Mouse (Mus musculus) midbrain, embryonic 11.5 days (tissue): ENCODE results near the gene Zmynd11. TPM values are rescaled to one million over a fixed set of nuclear protein-coding genes. Genes with fewer than 3 reads are reported as not detected.
"Not testable (repeated sequence)": the region's sequence is repeated elsewhere in the genome, so short reads cannot be mapped to it uniquely, and the experiment has no call there.

Source experiments
- ATAC-seq: fragments of 200-750 bp; cut with Nextera tagmentation; 2 replicates; pipeline ENCODE4 v1.8.0; 2017; ENCODE audit warnings: moderate TSS enrichment, moderate library complexity; ENCODE audit not compliant: low FRiP score
- DNase-seq: peaks from one replicate; pipeline ENCODE4 v3.0.0; 2015; ENCODE audit warnings: low spot score; ENCODE audit errors: missing footprints
- H3K27ac ChIP-seq: fragments of 300-500 bp; sonication (generic); 2 replicates; pipeline ENCODE4 v1.5.1; 2014; ENCODE audit warnings: low read depth, low read length
- H3K27me3 ChIP-seq: fragments of 300-500 bp; sonication (generic); 2 replicates; pipeline ENCODE4 v1.6.1; 2014; ENCODE audit warnings: mild to moderate bottlenecking, low read length, moderate library complexity, mixed read lengths; ENCODE audit not compliant: control insufficient read depth, insufficient read depth
- H3K36me3 ChIP-seq: fragments of 300-500 bp; sonication (generic); 2 replicates; pipeline ENCODE4 v1.6.1; 2014; ENCODE audit warnings: mild to moderate bottlenecking, low read length, moderate library complexity, mixed read lengths; ENCODE audit not compliant: control insufficient read depth, insufficient read depth
- H3K4me1 ChIP-seq: fragments of 300-500 bp; sonication (generic); 2 replicates; pipeline ENCODE4 v1.6.1; 2014; ENCODE audit warnings: low read length; ENCODE audit not compliant: control insufficient read depth, insufficient read depth
- H3K4me2 ChIP-seq: fragments of 300-500 bp; sonication (generic); 2 replicates; pipeline ENCODE4 v1.6.1; 2014; ENCODE audit warnings: mild to moderate bottlenecking, moderate library complexity
- H3K4me3 ChIP-seq: fragments of 300-500 bp; sonication (generic); 2 replicates; pipeline ENCODE4 v1.5.1; 2014; ENCODE audit warnings: low read depth, low read length
- H3K9ac ChIP-seq: fragments of 300-500 bp; sonication (generic); 2 replicates; pipeline ENCODE4 v1.6.1; 2014; ENCODE audit warnings: low read length
- H3K9me3 ChIP-seq: fragments of 300-500 bp; sonication (generic); 2 replicates; pipeline ENCODE4 v1.6.1; 2016; ENCODE audit warnings: low read length; ENCODE audit not compliant: control insufficient read depth
- WGBS: fragments of 180-500 bp; shearing (Covaris S2); extraction: QIAGEN DNeasy Blood & Tissue Kit; methylation state at CpG from one replicate; pipeline ENCODE4 v1.1.7; 2014; 5-methylcytosine and 5-hydroxymethylcytosine counted together
- polyA plus RNA-seq: library from polyadenylated mRNA; unstranded; fragments of >200 nt; fragmentation: Nextera tagmentation; extraction: Ambion mirVana; gene quantifications from 2 replicates; pipeline ENCODE4 v1.2.1, GENCODE M21; 2014

The Zmynd11 gene
- polyA plus RNA-seq, 1 experiment from 2014 or later = 153 TPM

- no peak overlapping the region for H3K9ac ChIP-seq
- ATAC-seq (no peak), DNase-seq (no peak)
- no peaks in the 10 kb centered on the region for H3K9me3 ChIP-seq
- no peak overlapping the region for H3K27ac ChIP-seq
- H3K4me2 ChIP-seq = no peak overlapping the region
- 89% methylated on average over 5 of the region's 5 CpGs for WGBS
- H3K27me3 ChIP-seq = no peaks in the 10 kb centered on the region
- no peaks in the 10 kb centered on the region for H3K4me1 ChIP-seq
- H3K4me3 ChIP-seq = no peak overlapping the region
- H3K36me3 ChIP-seq = no peaks in the 10 kb centered on the region
These were observed 28.1 kb downstream of the Zmynd11 start for GRCm38 (mm10) chr13:9737024-9737423.

GRCm38 (mm10) chr13:9732262-9732661 lies 32.9 kb downstream of the Zmynd11 start:
- H3K4me1 ChIP-seq = not testable (repeated sequence)
- 95% methylated on average over 4 of the region's 5 CpGs for WGBS

DNA sequence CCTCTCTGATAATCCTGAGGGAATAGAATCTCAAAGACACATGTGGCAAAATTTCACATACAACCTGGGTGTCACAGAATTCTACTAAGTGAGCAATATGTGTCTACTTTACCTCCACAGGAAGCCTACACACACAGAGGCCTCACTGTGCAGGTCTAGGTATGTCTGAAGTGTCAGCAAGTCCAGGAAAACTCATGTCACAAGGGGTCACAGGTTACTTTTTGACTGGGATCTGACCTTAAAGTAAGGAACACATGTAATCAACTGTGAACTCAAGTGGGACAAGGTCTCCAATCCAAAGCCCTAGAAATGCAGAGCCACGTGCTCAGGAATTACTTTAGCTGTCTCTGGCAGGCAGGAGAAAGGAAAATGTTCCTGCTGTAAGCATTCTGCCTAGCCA lies 36.1 kb downstream of the Zmynd11 start:
- ATAC-seq (no peak), DNase-seq (no peak)
- Histone ChIP-seq H3K27me3 (no peaks in the 10 kb centered on the region), H3K9ac (no peak overlapping the region), H3K4me2 (no peak overlapping the region), H3K36me3 (no peaks in the 10 kb centered on the region; the same call in 1 of the 2 replicates), H3K9me3 (no peaks in the 10 kb centered on the region), H3K4me1 (no peaks in the 10 kb centered on the region), H3K27ac (no peak overlapping the region), H3K4me3 (no peak overlapping the region)
- WGBS = 81% methylated on average over 1 of the region's 1 CpGs

More at GRCm38 (mm10) chr13:9732262-9732661, 32.9 kb downstream of the Zmynd11 start:
- H3K27ac ChIP-seq, H3K36me3 ChIP-seq, H3K27me3 ChIP-seq, ATAC-seq, H3K9me3 ChIP-seq, H3K4me3 ChIP-seq, H3K4me2 ChIP-seq, H3K9ac ChIP-seq: not testable (repeated sequence)
- peak; percentile 66 for DNase-seq

GRCm38 (mm10) chr13:9715224-9715623 lies 49.9 kb downstream of the Zmynd11 start:
- no peaks in the 10 kb centered on the region for H3K4me1 ChIP-seq
- H3K4me2 ChIP-seq = no peak overlapping the region
- WGBS = 96% methylated on average over 1 of the region's 1 CpGs
- H3K36me3 ChIP-seq = peaks cover 3% of the 10 kb centered on the region; the same call in 1 of the 2 replicates
- no peaks in the 10 kb centered on the region for H3K27me3 ChIP-seq
- no peak for DNase-seq
- ATAC-seq = no peak
- no peak overlapping the region for H3K9ac ChIP-seq
- no peak overlapping the region for H3K4me3 ChIP-seq
- no peaks in the 10 kb centered on the region for H3K9me3 ChIP-seq
- H3K27ac ChIP-seq = no peak overlapping the region

GRCm38 (mm10) chr13:9713462-9714134 lies 51.5 kb downstream of the Zmynd11 start:
- 90% methylated on average over 6 of the region's 6 CpGs for WGBS

GRCm38 (mm10) chr13:9712971-9713370 lies 52.2 kb downstream of the Zmynd11 start:
- H3K36me3 ChIP-seq = peaks cover 3% of the 10 kb centered on the region; the same call in 1 of the 2 replicates
- H3K4me3 ChIP-seq = no peak overlapping the region
- ATAC-seq (no peak), DNase-seq (no peak)
- WGBS = 89% methylated on average over 3 of the region's 3 CpGs
- H3K9me3 ChIP-seq = no peaks in the 10 kb centered on the region
- no peak overlapping the region for H3K9ac ChIP-seq
- no peaks in the 10 kb centered on the region for H3K4me1 ChIP-seq
- no peaks in the 10 kb centered on the region for H3K27me3 ChIP-seq
- no peak overlapping the region for H3K27ac ChIP-seq
- no peak overlapping the region for H3K4me2 ChIP-seq

More at GRCm38 (mm10) chr13:9713462-9714134, 51.5 kb downstream of the Zmynd11 start:
- Histone ChIP-seq H3K9ac (no peak overlapping the region), H3K4me3 (no peak overlapping the region), H3K4me1 (no peaks in the 10 kb centered on the region), H3K27ac (no peak overlapping the region), H3K9me3 (no peaks in the 10 kb centered on the region), H3K36me3 (peaks cover 3% of the 10 kb centered on the region; the same call in 1 of the 2 replicates), H3K4me2 (no peak overlapping the region), H3K27me3 (no peaks in the 10 kb centered on the region)
- ATAC-seq (no peak), DNase-seq (no peak)

DNA sequence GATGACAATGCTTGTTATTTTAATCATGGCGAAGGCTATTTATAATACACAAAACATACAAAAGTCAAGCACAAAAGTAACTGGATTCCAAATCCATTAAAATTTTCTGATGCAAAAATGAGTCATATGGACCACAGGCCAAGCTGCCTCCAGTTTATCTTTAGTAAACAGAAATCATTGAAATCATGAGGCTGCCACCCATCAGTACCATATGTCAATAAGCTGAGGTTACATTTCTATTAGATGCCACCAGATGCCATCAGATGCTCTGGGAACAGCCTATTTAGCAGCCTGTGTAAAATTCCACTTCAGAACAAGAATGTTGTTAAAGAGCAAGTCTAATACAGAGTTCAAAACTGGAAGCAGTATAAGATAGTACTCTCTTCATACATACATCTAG lies 52.7 kb downstream of the Zmynd11 start:
- Histone ChIP-seq H3K27me3 (no peaks in the 10 kb centered on the region), H3K4me2 (no peak overlapping the region), H3K27ac (no peak overlapping the region), H3K9me3 (no peaks in the 10 kb centered on the region), H3K36me3 (peaks cover 3% of the 10 kb centered on the region; the same call in 1 of the 2 replicates), H3K9ac (no peak overlapping the region), H3K4me3 (no peak overlapping the region), H3K4me1 (no peaks in the 10 kb centered on the region)
- DNase-seq = no peak
- WGBS = 93% methylated on average over 1 of the region's 1 CpGs
- no peak for ATAC-seq

GRCm38 (mm10) chr13:9708433-9709240 lies 56.5 kb downstream of the Zmynd11 start:
- Histone ChIP-seq H3K9ac (no peak overlapping the region), H3K4me2 (no peak overlapping the region), H3K27ac (no peak overlapping the region), H3K27me3 (no peaks in the 10 kb centered on the region), H3K9me3 (no peaks in the 10 kb centered on the region), H3K36me3 (peaks cover 4% of the 10 kb centered on the region; the same call in 1 of the 2 replicates), H3K4me3 (no peak overlapping the region), H3K4me1 (no peaks in the 10 kb centered on the region)
- ATAC-seq = no peak
- DNase-seq = peak; percentile 72
- 86% methylated on average over 7 of the region's 7 CpGs for WGBS

DNA sequence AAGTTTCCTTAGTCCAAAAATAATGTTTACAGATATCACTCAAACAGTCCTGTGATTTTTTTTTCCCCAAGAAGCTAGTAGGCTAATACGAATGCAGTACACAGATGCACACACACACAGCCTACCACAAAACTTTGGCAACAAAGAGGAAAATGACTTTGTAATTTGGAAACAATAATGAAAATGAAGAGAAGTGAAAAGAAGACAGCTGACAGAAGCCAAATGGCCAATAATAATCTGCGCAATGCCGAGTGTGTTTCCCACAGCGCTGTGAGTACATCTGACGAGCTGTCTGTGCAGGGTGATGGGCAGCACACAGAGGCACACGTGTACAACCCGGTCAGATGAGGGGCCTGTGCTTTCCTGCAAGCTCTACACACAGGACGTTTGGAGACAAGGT lies 58.4 kb downstream of the Zmynd11 start:
- Histone ChIP-seq H3K4me1 (no peaks in the 10 kb centered on the region), H3K36me3 (peaks cover 2% of the 10 kb centered on the region; the same call in 1 of the 2 replicates), H3K9ac (no peak overlapping the region), H3K9me3 (no peaks in the 10 kb centered on the region), H3K4me2 (no peak overlapping the region), H3K27ac (no peak overlapping the region), H3K4me3 (no peak overlapping the region), H3K27me3 (no peaks in the 10 kb centered on the region)
- WGBS = 93% methylated on average over 8 of the region's 8 CpGs
- no peak for DNase-seq
- no peak for ATAC-seq
